ENCODE assay signal across 13 mouse cellular contexts in the genomic region with DNA sequence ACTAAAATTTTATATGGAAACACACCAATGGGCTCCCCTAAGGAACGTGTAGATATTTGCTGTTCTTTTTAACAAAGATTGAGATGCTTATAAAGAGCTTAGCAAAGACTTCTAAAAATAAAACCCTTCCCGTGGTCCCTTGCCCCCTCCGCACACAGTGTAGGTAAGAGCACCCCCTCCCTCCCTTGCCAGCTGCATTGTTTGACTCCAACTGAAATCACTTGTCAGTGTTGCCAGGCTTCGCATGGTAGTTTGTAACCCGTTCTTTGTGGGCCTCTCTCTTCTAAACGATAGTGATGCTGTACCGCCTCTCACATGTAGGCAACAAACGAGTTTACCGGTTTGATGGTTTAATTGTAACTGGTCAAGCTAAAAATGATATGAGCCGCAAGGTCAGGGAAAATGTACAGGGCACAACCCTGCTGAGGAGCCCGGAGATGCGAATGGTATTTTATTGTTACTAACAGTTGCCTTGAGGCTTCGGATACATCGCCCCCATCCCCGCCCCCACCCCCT.
DNase-seq lines count a peak whose midpoint lies in the region; ATAC-seq and TF ChIP-seq lines count a peak whose summit lies in the region.
"Had no signal": no experiment of that assay in that cellular context is flagged by ENCODE, and none has a peak within 500 bp of the region (broad histone marks: within the 10 kb centered on the region; RNA-seq: fewer than 3 reads in every experiment).

No protein-coding gene starts in this region.

- no peak for TF ChIP-seq POLR2A in limb, embryonic 14.5 days (IDR thresholded peaks at IDR 0.05; ENCODE audit: borderline replicate concordance, extremely low read depth, insufficient read depth, insufficient read length)

- intact Hi-C loops in left cerebral cortex, postnatal 36 days (cut with DNase I), result loop anchor here (10.0 kb wide), 1 partner anchor 1887 kb away; no protein-coding TSS in a partner anchor

- H3K4me1 ChIP-seq in limb, embryonic 11.5 days (ENCODE audit: control insufficient read depth, insufficient read depth, low read length), result peaks cover 7% of the 10 kb centered on the region
- peaks cover 47% of the 10 kb centered on the region for H3K4me1 ChIP-seq in limb, embryonic 10.5 days
- H3K4me1 ChIP-seq in limb, embryonic 14.5 days (ENCODE audit: control insufficient read depth, insufficient read depth, low read length), result peaks cover 24% of the 10 kb centered on the region
- H3K4me1 ChIP-seq: liver, embryonic 13.5 days had no signal

- no peaks in the 10 kb centered on the region for H3K9me3 ChIP-seq in limb, embryonic 11.5 days (ENCODE audit: control insufficient read depth, low read length)
- H3K9me3 ChIP-seq in limb, embryonic 10.5 days (replicated peaks), result no peaks in the 10 kb centered on the region
- H3K9me3 ChIP-seq in limb, embryonic 14.5 days (ENCODE audit: control insufficient read depth, low read length), result no peaks in the 10 kb centered on the region
- H3K9me3 ChIP-seq: liver, embryonic 13.5 days had no signal

- H3K36me3 ChIP-seq in limb, embryonic 11.5 days (ENCODE audit: control insufficient read depth, insufficient read depth, low read length), result no peaks in the 10 kb centered on the region
- no peaks in the 10 kb centered on the region for H3K36me3 ChIP-seq in limb, embryonic 10.5 days
- H3K36me3 ChIP-seq in limb, embryonic 14.5 days (ENCODE audit: control insufficient read depth, insufficient read depth, low read length), result no peaks in the 10 kb centered on the region
- H3K36me3 ChIP-seq: G1E; liver, embryonic 13.5 days had no signal

- no peak overlapping the region for H3K9ac ChIP-seq in limb, embryonic 11.5 days (ENCODE audit: low read length)
- H3K9ac ChIP-seq in limb, embryonic 14.5 days (ENCODE audit: low read depth, low read length, severe bottlenecking), result no peak overlapping the region
- H3K9ac ChIP-seq: liver, embryonic 13.5 days had no signal

- H3K4me3 ChIP-seq in limb, embryonic 11.5 days (ENCODE audit: low read depth, low read length), result no peak overlapping the region
- no peak overlapping the region for H3K4me3 ChIP-seq in limb, embryonic 10.5 days
- no peak overlapping the region for H3K4me3 ChIP-seq in limb, embryonic 14.5 days (replicated peaks; ENCODE audit: low read length)
- H3K4me3 ChIP-seq: liver, embryonic 13.5 days had no signal

- H3K27me3 ChIP-seq in limb, embryonic 11.5 days (ENCODE audit: control insufficient read depth, insufficient read depth, low read length), result 0 out of 2 replicates have a peak, but pooled peaks cover 3% of the 10 kb centered on the region
- H3K27me3 ChIP-seq in limb, embryonic 10.5 days (ENCODE audit: low read depth, poor library complexity, severe bottlenecking), result peaks cover 11% of the 10 kb centered on the region
- H3K27me3 ChIP-seq in limb, embryonic 14.5 days (ENCODE audit: control insufficient read depth, insufficient read depth, low read length), result no peaks in the 10 kb centered on the region
- H3K27me3 ChIP-seq: liver, embryonic 13.5 days had no signal

- peak; percentile 76 for DNase-seq in heart, adult 11 months
- DNase-seq in heart, adult 18-20 months, result no peak
- peak; percentile 30 for DNase-seq in limb, embryonic 11.5 days (ENCODE audit: low spot score)
- no peak for DNase-seq in limb, embryonic 10.5 days (ENCODE audit: low spot score)
- DNase-seq in limb, embryonic 14.5 days (ENCODE audit: low spot score), result peak; percentile 14
- peak; percentile 34 for DNase-seq in retina, embryonic 14.5 days (ENCODE audit: low spot score)
- DNase-seq in B cell, adult 2 months, result no peak
- DNase-seq in left cerebral cortex, postnatal 36 days (ENCODE audit: low spot score in 2 of 2), result no peak
- DNase-seq: embryo, embryonic 11 days; liver, embryonic 13.5 days; lung, postnatal 4 days; thymus, adult 2 months had no signal

- no peak for ATAC-seq in limb, embryonic 11.5 days (ENCODE audit: insufficient number of reproducible peaks, low FRiP score, low TSS enrichment, low read depth)
- no peak for ATAC-seq in limb, embryonic 14.5 days (ENCODE audit: low FRiP score, low read depth)

- H3K27ac ChIP-seq in limb, embryonic 11.5 days (replicated peaks; ENCODE audit: low read depth, low read length), result no peak overlapping the region
- H3K27ac ChIP-seq in limb, embryonic 10.5 days, result no peak overlapping the region
- H3K27ac ChIP-seq in limb, embryonic 14.5 days (replicated peaks; ENCODE audit: low read depth, low read length), result no peak overlapping the region
- H3K27ac ChIP-seq: liver, embryonic 13.5 days had no signal

- no peak overlapping the region for H3K4me2 ChIP-seq in limb, embryonic 11.5 days (ENCODE audit: low read depth, severe bottlenecking)
- peak overlapping the region; percentile 31 for H3K4me2 ChIP-seq in limb, embryonic 14.5 days (replicated peaks; ENCODE audit: low read depth, low read length, severe bottlenecking)
- H3K4me2 ChIP-seq: liver, embryonic 13.5 days had no signal

- WGBS in limb, embryonic 11.5 days, result 28% methylated on average over 15 of the region's 15 CpGs
- 37% methylated on average over 15 of the region's 15 CpGs for WGBS in limb, embryonic 10.5 days
- WGBS in limb, embryonic 14.5 days, result 23% methylated on average over 15 of the region's 15 CpGs

Comparison
In these comparisons a context has a peak if more than half of its experiments do, and no peak if none do; other contexts are left out.
1. DNase-seq: peak in heart, adult 11 months (single experiment), limb, embryonic 11.5 days (single experiment), limb, embryonic 14.5 days (single experiment) and retina, embryonic 14.5 days (single experiment); none in heart, adult 18-20 months (0 of 2), limb, embryonic 10.5 days (single experiment), B cell, adult 2 months (0 of 2) and left cerebral cortex, postnatal 36 days (0 of 2).